12 mouse cellular contexts compared by ENCODE assay signal in the genomic region with DNA sequence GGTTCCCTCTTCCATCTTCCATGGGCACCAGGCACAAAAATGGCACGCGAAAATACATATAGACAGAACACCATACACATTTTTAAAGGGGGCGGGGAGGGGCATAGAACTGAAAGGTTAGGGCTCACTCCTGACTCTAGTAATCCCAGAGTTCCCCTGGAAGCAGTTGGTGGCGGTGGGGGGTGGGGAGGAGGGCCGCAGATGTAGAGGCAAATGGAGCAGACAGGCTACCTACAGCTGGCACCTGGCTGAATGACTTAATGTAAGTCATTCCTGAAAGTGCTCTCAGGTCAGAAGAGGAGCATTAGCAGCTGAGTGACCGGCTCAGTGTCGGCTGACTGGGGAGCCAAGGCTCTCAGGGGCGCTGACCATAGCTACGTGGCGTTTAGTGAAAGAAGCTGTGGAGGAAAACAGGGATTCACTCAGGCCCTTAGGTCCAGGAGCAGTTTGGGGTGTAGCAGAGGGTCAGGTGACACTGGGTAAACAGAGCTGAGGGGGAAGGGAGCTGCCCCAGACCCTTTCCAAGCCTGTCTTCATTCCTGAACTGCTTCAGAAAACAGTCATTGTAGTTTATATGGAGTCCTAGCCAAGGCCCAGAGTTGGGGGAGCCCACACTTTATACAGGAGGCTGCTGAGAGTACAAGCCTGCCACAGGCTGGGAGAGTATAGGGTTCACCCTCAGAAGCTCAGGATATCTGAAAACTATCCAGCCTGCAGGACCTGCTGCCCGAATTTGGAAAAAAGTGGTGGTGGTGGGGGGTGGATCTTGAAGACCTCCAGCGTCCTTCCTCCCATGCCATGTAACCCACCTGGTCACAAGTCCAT. TPM values are rescaled to one million over a fixed set of nuclear protein-coding genes. Genes with fewer than 3 reads are reported as not detected.
DNase-seq lines count a peak whose midpoint lies in the region; ATAC-seq and TF ChIP-seq lines count a peak whose summit lies in the region.
"Had no signal": no experiment of that assay in that cellular context is flagged by ENCODE, and none has a peak within 500 bp of the region (broad histone marks: within the 10 kb centered on the region; RNA-seq: fewer than 3 reads in every experiment).

No protein-coding gene starts in this region.

- H3K4me3 ChIP-seq in heart, embryonic 15.5 days = 0 out of 2 replicates have a peak overlapping the region, but pooled peaks have one; percentile 58
- no peak overlapping the region for H3K4me3 ChIP-seq in heart, embryonic 11.5 days (ENCODE audit: low read depth, low read length)
- no peak overlapping the region for H3K4me3 ChIP-seq in midbrain, embryonic 11.5 days (ENCODE audit: low read depth, low read length)
- no peak overlapping the region for H3K4me3 ChIP-seq in midbrain, embryonic 13.5 days (replicated peaks)
- H3K4me3 ChIP-seq in limb, embryonic 10.5 days = peak overlapping the region; percentile 86
- H3K4me3 ChIP-seq in stomach, postnatal 0 days (ENCODE audit: low read depth, low read length) = no peak overlapping the region

- H3K4me2 ChIP-seq in heart, embryonic 15.5 days = peak overlapping the region; percentile 92; the same call in 1 of the 2 replicates
- no peak overlapping the region for H3K4me2 ChIP-seq in heart, embryonic 11.5 days
- no peak overlapping the region for H3K4me2 ChIP-seq in midbrain, embryonic 11.5 days
- H3K4me2 ChIP-seq in midbrain, embryonic 13.5 days (replicated peaks) = no peak overlapping the region
- H3K4me2 ChIP-seq in stomach, postnatal 0 days (replicated peaks; ENCODE audit: low read depth) = peak overlapping the region; percentile 93; the same call in 1 of the 2 replicates

- peaks cover 35% of the 10 kb centered on the region for H3K27me3 ChIP-seq in heart, embryonic 15.5 days
- H3K27me3 ChIP-seq in heart, embryonic 11.5 days (ENCODE audit: control insufficient read depth, insufficient read depth, low read length) = peaks cover 55% of the 10 kb centered on the region
- peaks cover 52% of the 10 kb centered on the region for H3K27me3 ChIP-seq in midbrain, embryonic 11.5 days (ENCODE audit: control insufficient read depth, insufficient read depth, low read length)
- peaks cover 72% of the 10 kb centered on the region for H3K27me3 ChIP-seq in midbrain, embryonic 13.5 days
- H3K27me3 ChIP-seq in limb, embryonic 10.5 days (ENCODE audit: low read depth, poor library complexity, severe bottlenecking) = no peaks in the 10 kb centered on the region
- no peaks in the 10 kb centered on the region for H3K27me3 ChIP-seq in stomach, postnatal 0 days (ENCODE audit: control insufficient read depth, insufficient read depth, low read length)

- no peaks in the 10 kb centered on the region for H3K9me3 ChIP-seq in heart, embryonic 15.5 days (replicated peaks)
- no peaks in the 10 kb centered on the region for H3K9me3 ChIP-seq in heart, embryonic 11.5 days (replicated peaks; ENCODE audit: control insufficient read depth, low read length)
- no peaks in the 10 kb centered on the region for H3K9me3 ChIP-seq in midbrain, embryonic 11.5 days (ENCODE audit: control insufficient read depth, low read length)
- H3K9me3 ChIP-seq in midbrain, embryonic 13.5 days = no peaks in the 10 kb centered on the region
- no peaks in the 10 kb centered on the region for H3K9me3 ChIP-seq in limb, embryonic 10.5 days (replicated peaks)
- H3K9me3 ChIP-seq in stomach, postnatal 0 days (ENCODE audit: control insufficient read depth, low read length) = no peaks in the 10 kb centered on the region

- H3K27ac ChIP-seq in heart, embryonic 15.5 days = peak overlapping the region; percentile 96; the same call in 1 of the 2 replicates
- H3K27ac ChIP-seq in heart, embryonic 11.5 days (ENCODE audit: low read depth, low read length) = no peak overlapping the region
- no peak overlapping the region for H3K27ac ChIP-seq in midbrain, embryonic 11.5 days (ENCODE audit: low read depth, low read length)
- H3K27ac ChIP-seq in midbrain, embryonic 13.5 days = no peak overlapping the region
- peak overlapping the region; percentile 95 for H3K27ac ChIP-seq in limb, embryonic 10.5 days
- H3K27ac ChIP-seq in stomach, postnatal 0 days (replicated peaks) = peak overlapping the region; percentile 78

- no peak for ATAC-seq in heart, embryonic 15.5 days (replicated peaks; ENCODE audit: insufficient number of reproducible peaks, insufficient read depth, low FRiP score, low read depth)
- ATAC-seq in heart, embryonic 11.5 days (replicated peaks; ENCODE audit: insufficient number of reproducible peaks, low FRiP score, low TSS enrichment) = no peak
- no peak for ATAC-seq in midbrain, embryonic 11.5 days (ENCODE audit: low FRiP score)
- ATAC-seq in midbrain, embryonic 13.5 days = no peak
- ATAC-seq in stomach, postnatal 0 days (ENCODE audit: low FRiP score, low TSS enrichment) = no peak

- no peaks in the 10 kb centered on the region for H3K36me3 ChIP-seq in heart, embryonic 15.5 days
- no peaks in the 10 kb centered on the region for H3K36me3 ChIP-seq in heart, embryonic 11.5 days (ENCODE audit: control insufficient read depth, insufficient read depth, low read length)
- H3K36me3 ChIP-seq in midbrain, embryonic 11.5 days (ENCODE audit: control insufficient read depth, insufficient read depth, low read length) = no peaks in the 10 kb centered on the region
- no peaks in the 10 kb centered on the region for H3K36me3 ChIP-seq in midbrain, embryonic 13.5 days
- peaks cover 59% of the 10 kb centered on the region for H3K36me3 ChIP-seq in limb, embryonic 10.5 days
- peaks cover 6% of the 10 kb centered on the region; the same call in 1 of the 2 replicates for H3K36me3 ChIP-seq in stomach, postnatal 0 days (ENCODE audit: control insufficient read depth, insufficient read depth, low read length)

- peaks cover 41% of the 10 kb centered on the region for H3K4me1 ChIP-seq in heart, embryonic 15.5 days (replicated peaks)
- peaks cover 29% of the 10 kb centered on the region for H3K4me1 ChIP-seq in heart, embryonic 11.5 days (ENCODE audit: control insufficient read depth, insufficient read depth, low read length)
- peaks cover 20% of the 10 kb centered on the region for H3K4me1 ChIP-seq in midbrain, embryonic 11.5 days (ENCODE audit: control insufficient read depth, insufficient read depth, low read length)
- peaks cover 34% of the 10 kb centered on the region for H3K4me1 ChIP-seq in midbrain, embryonic 13.5 days (replicated peaks)
- H3K4me1 ChIP-seq in limb, embryonic 10.5 days = peaks cover 74% of the 10 kb centered on the region
- H3K4me1 ChIP-seq in stomach, postnatal 0 days (replicated peaks; ENCODE audit: control insufficient read depth, insufficient read depth) = peaks cover 10% of the 10 kb centered on the region

- no peak for TF ChIP-seq CTCF in stomach, postnatal 0 days (IDR thresholded peaks at IDR 0.05; ENCODE audit: low read depth)

- no peak overlapping the region for H3K9ac ChIP-seq in heart, embryonic 15.5 days
- no peak overlapping the region for H3K9ac ChIP-seq in heart, embryonic 11.5 days (ENCODE audit: low read depth, low read length)
- H3K9ac ChIP-seq in midbrain, embryonic 11.5 days (ENCODE audit: low read length) = no peak overlapping the region
- no peak overlapping the region for H3K9ac ChIP-seq in midbrain, embryonic 13.5 days (replicated peaks)
- H3K9ac ChIP-seq in stomach, postnatal 0 days (ENCODE audit: low read length) = peak overlapping the region; percentile 27

- TF ChIP-seq EP300 in stomach, postnatal 0 days (optimal IDR thresholded peaks at IDR 0.05) = no peak

- DNase-seq in midbrain, embryonic 11.5 days (ENCODE audit: low spot score, missing footprints) = peak; percentile 86
- no peak for DNase-seq in limb, embryonic 10.5 days (ENCODE audit: low spot score)
- DNase-seq in stomach, postnatal 0 days (ENCODE audit: low spot score) = no peak
- DNase-seq in gastrocnemius, adult 18-20 months (ENCODE audit: low spot score) = no peak
- DNase-seq in embryo, embryonic 11 days = no peak
- DNase-seq: gastrocnemius, postnatal 10 days had no signal

- 46% methylated on average over 12 of the region's 12 CpGs for WGBS in heart, embryonic 15.5 days
- 34% methylated on average over 12 of the region's 12 CpGs for WGBS in heart, embryonic 11.5 days (ENCODE audit: insufficient replicate concordance)
- 22% methylated on average over 12 of the region's 12 CpGs for WGBS in midbrain, embryonic 11.5 days
- WGBS in midbrain, embryonic 13.5 days = 25% methylated on average over 12 of the region's 12 CpGs
- 20% methylated on average over 12 of the region's 12 CpGs for WGBS in limb, embryonic 10.5 days
- 50% methylated on average over 12 of the region's 12 CpGs for WGBS in stomach, postnatal 0 days

RNA-seq across cellular contexts. Expression of a gene that starts 10.9 kb away (rescaled TPM):
- polyA plus RNA-seq in heart, embryonic 15.5 days (2015; fragmentation: Nextera tagmentation; extraction: Ambion mirVana) = 1.7 and 8.9 TPM in 2 replicates
- polyA plus RNA-seq in heart, embryonic 11.5 days (2014; fragmentation: Nextera tagmentation; extraction: Ambion mirVana) = 0.94 and 1.2 TPM in 2 replicates
- 0.15 and 0.55 TPM in 2 replicates for polyA plus RNA-seq in midbrain, embryonic 11.5 days (2014; fragmentation: Nextera tagmentation; extraction: Ambion mirVana)
- polyA plus RNA-seq in midbrain, embryonic 13.5 days (2015; fragmentation: Nextera tagmentation; extraction: Ambion mirVana) = 0.71 and 0.82 TPM in 2 replicates
- polyA plus RNA-seq in limb, embryonic 10.5 days (2016; fragmentation: Nextera tagmentation; extraction: Ambion mirVana) = 1.2 and 1.5 TPM in 2 replicates
- 1.2 TPM in 2 replicates for polyA plus RNA-seq in stomach, postnatal 0 days (2015; fragmentation: Nextera tagmentation; extraction: Ambion mirVana)
- total RNA-seq in gastrocnemius, adult 18-20 months (2021) = 1 to 10 TPM; 1.1 to 1.2 TPM

RNA-seq across cellular contexts. Expression of a gene that starts 14.7 kb away (rescaled TPM):
- polyA plus RNA-seq in heart, embryonic 15.5 days (2015; fragmentation: Nextera tagmentation; extraction: Ambion mirVana) = 7.9 and 15.8 TPM in 2 replicates
- 11.2 and 13.4 TPM in 2 replicates for polyA plus RNA-seq in heart, embryonic 11.5 days (2014; fragmentation: Nextera tagmentation; extraction: Ambion mirVana)
- 10.1 and 10.5 TPM in 2 replicates for polyA plus RNA-seq in midbrain, embryonic 11.5 days (2014; fragmentation: Nextera tagmentation; extraction: Ambion mirVana)
- 2.7 and 3.4 TPM in 2 replicates for polyA plus RNA-seq in midbrain, embryonic 13.5 days (2015; fragmentation: Nextera tagmentation; extraction: Ambion mirVana)
- 111 and 148 TPM in 2 replicates for polyA plus RNA-seq in limb, embryonic 10.5 days (2016; fragmentation: Nextera tagmentation; extraction: Ambion mirVana)
- polyA plus RNA-seq in stomach, postnatal 0 days (2015; fragmentation: Nextera tagmentation; extraction: Ambion mirVana) = 27.2 and 34.6 TPM in 2 replicates
- 10 to 100 TPM in 1 of 2 experiments, 1 to 10 TPM in 1; 5.9 to 11.6 TPM for total RNA-seq in gastrocnemius, adult 18-20 months (2021)

RNA-seq across cellular contexts. Expression of a gene that starts 27.7 kb away (rescaled TPM):
- polyA plus RNA-seq in heart, embryonic 15.5 days (2015; fragmentation: Nextera tagmentation; extraction: Ambion mirVana) = not detected in 2 replicates
- 0.07 TPM in 1 of 2 replicates, not detected in the other for polyA plus RNA-seq in heart, embryonic 11.5 days (2014; fragmentation: Nextera tagmentation; extraction: Ambion mirVana)
- 0.15 and 0.23 TPM in 2 replicates for polyA plus RNA-seq in midbrain, embryonic 11.5 days (2014; fragmentation: Nextera tagmentation; extraction: Ambion mirVana)
- 0.07 and 0.12 TPM in 2 replicates for polyA plus RNA-seq in midbrain, embryonic 13.5 days (2015; fragmentation: Nextera tagmentation; extraction: Ambion mirVana)
- polyA plus RNA-seq in limb, embryonic 10.5 days (2016; fragmentation: Nextera tagmentation; extraction: Ambion mirVana) = 1.1 and 1.4 TPM in 2 replicates
- polyA plus RNA-seq in stomach, postnatal 0 days (2015; fragmentation: Nextera tagmentation; extraction: Ambion mirVana) = 0.10 and 0.12 TPM in 2 replicates
- total RNA-seq in gastrocnemius, adult 18-20 months (2021) = not detected
- total RNA-seq: adrenal gland, postnatal 10 days; CH12.LX; common myeloid progenitor, adult 5-6 weeks; gastrocnemius, postnatal 10 days had no signal

RNA-seq across cellular contexts. Expression of a gene that starts 36.6 kb away (rescaled TPM):
- polyA plus RNA-seq in heart, embryonic 15.5 days (2015; fragmentation: Nextera tagmentation; extraction: Ambion mirVana) = 39.3 and 47.4 TPM in 2 replicates
- 44.4 and 45.3 TPM in 2 replicates for polyA plus RNA-seq in heart, embryonic 11.5 days (2014; fragmentation: Nextera tagmentation; extraction: Ambion mirVana)
- 50.8 and 53.0 TPM in 2 replicates for polyA plus RNA-seq in midbrain, embryonic 11.5 days (2014; fragmentation: Nextera tagmentation; extraction: Ambion mirVana)
- 50.8 and 53.4 TPM in 2 replicates for polyA plus RNA-seq in midbrain, embryonic 13.5 days (2015; fragmentation: Nextera tagmentation; extraction: Ambion mirVana)
- 69.5 and 76.5 TPM in 2 replicates for polyA plus RNA-seq in limb, embryonic 10.5 days (2016; fragmentation: Nextera tagmentation; extraction: Ambion mirVana)
- polyA plus RNA-seq in stomach, postnatal 0 days (2015; fragmentation: Nextera tagmentation; extraction: Ambion mirVana) = 81.6 and 83.6 TPM in 2 replicates
- 10 to 100 TPM; 15.7 to 16.4 TPM for total RNA-seq in gastrocnemius, adult 18-20 months (2021)

RNA-seq across cellular contexts. Expression of a gene that starts 38.1 kb away (rescaled TPM):
- polyA plus RNA-seq in heart, embryonic 15.5 days (2015; fragmentation: Nextera tagmentation; extraction: Ambion mirVana) = 31.1 and 47.9 TPM in 2 replicates
- polyA plus RNA-seq in heart, embryonic 11.5 days (2014; fragmentation: Nextera tagmentation; extraction: Ambion mirVana) = 31.3 and 33.4 TPM in 2 replicates
- polyA plus RNA-seq in midbrain, embryonic 11.5 days (2014; fragmentation: Nextera tagmentation; extraction: Ambion mirVana) = 21.9 and 25.9 TPM in 2 replicates
- polyA plus RNA-seq in midbrain, embryonic 13.5 days (2015; fragmentation: Nextera tagmentation; extraction: Ambion mirVana) = 37.9 and 40.2 TPM in 2 replicates
- 38.8 and 55.0 TPM in 2 replicates for polyA plus RNA-seq in limb, embryonic 10.5 days (2016; fragmentation: Nextera tagmentation; extraction: Ambion mirVana)
- polyA plus RNA-seq in stomach, postnatal 0 days (2015; fragmentation: Nextera tagmentation; extraction: Ambion mirVana) = 32.1 and 39.4 TPM in 2 replicates
- 1 to 10 TPM; 5.9 to 7.8 TPM for total RNA-seq in gastrocnemius, adult 18-20 months (2021)

Comparison
In these comparisons a context has a peak if more than half of its experiments do, and no peak if none do; other contexts are left out.
1. H3K27ac ChIP-seq: peak in heart, embryonic 15.5 days (single experiment), limb, embryonic 10.5 days (single experiment) and stomach, postnatal 0 days (single experiment); none in heart, embryonic 11.5 days (single experiment), midbrain, embryonic 11.5 days (single experiment) and midbrain, embryonic 13.5 days (single experiment).
2. H3K4me2 ChIP-seq: peak in heart, embryonic 15.5 days (single experiment) and stomach, postnatal 0 days (single experiment); none in heart, embryonic 11.5 days (single experiment), midbrain, embryonic 11.5 days (single experiment) and midbrain, embryonic 13.5 days (single experiment).
3. H3K4me3 ChIP-seq: peak in heart, embryonic 15.5 days (single experiment) and limb, embryonic 10.5 days (single experiment); none in heart, embryonic 11.5 days (single experiment), midbrain, embryonic 11.5 days (single experiment), midbrain, embryonic 13.5 days (single experiment) and stomach, postnatal 0 days (single experiment).